Mouse (Mus musculus) layer of hippocampus, postnatal 14 days (tissue): ENCODE data around the gene Nup62. TPM values are rescaled to one million over a fixed set of nuclear protein-coding genes. Genes with fewer than 3 reads are reported as not detected.

Experiments
- DNase-seq, 2 experiments: peaks; one replicate each; pipeline ENCODE4 v3.0.0; 2021 to 2022; ENCODE audit warnings: low spot score in 2 of 2, mixed read lengths in 1 of 2
- total RNA-seq, 2 experiments: library from RNA; stranded (reverse); gene quantifications; 2 replicates each; pipeline ENCODE4 v1.2.3; 2021

Gene Nup62
- total RNA-seq, 2 experiments from 2014 or later: 29.6 to 36.7 TPM

DNA sequence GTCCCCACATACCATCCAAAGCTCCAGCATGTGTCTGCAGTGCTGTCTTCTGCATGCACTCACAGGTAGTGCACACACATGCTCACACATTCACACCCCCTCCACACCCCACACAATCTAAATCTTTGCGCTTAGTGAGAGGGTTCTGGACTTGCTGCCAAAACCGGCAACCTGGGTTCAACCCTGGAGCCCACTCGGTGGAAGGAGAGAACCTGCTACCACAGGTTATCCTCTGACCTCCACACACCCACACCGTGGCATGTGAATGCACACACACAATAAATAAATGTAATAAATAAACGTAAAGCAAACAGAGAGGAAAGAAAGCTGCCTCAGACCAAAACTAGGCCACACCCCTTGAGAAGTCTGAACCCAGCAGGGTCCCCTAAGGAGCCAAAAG, 31.9 kb downstream of the Nup62 start:
- no peak for DNase-seq

DNA sequence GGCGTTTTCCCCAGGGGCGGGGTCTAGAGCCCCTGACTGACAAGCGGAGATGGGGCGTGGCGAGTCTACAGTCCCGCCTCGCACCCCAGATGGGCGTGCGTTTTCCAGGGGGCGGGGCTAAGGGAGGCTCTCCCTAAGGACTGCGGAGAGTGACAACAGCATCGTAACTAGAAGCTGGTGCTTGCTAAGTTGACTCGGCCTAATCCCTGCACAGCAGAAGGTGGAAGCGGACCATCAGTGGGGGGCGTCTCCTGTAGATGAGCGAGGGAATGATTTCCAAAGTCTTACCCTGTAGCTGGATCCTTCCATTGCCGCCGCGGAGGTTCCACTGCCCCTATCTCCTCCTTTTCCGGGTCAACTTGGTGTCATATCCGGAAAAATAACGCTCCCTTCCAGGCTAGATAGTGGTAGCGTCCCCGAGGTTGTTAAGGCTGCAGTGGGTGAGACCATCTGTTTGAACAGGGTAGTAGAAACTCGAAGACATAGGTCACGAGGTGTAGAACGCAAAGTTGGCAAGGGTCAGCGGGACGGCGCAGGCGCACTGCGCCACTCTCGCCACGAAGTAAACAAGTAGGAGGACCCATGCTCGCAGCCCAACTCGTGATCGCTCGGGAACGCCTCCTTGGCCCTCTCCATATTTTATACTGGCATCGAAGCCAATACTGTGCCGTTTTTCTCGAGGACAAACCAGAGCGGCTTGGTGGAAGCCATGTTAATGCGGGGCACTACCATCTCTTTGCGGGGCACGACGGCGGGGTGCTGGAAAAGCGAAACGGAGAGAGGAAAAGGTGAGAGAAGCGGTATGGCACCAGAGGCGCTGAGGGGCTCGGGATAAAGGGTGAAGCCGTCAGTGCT, 32.9 kb downstream of the Nup62 start, which contains the start of the genes Akt1s1 and Tbc1d17:
TSS of gene Akt1s1 (plus strand) at position 431 of the 855 bp plus-strand sequence.
TSS of gene Tbc1d17 (minus strand) at position 519 of the 855 bp plus-strand sequence.
- DNase-seq: peak; percentile 99 to 100

DNA sequence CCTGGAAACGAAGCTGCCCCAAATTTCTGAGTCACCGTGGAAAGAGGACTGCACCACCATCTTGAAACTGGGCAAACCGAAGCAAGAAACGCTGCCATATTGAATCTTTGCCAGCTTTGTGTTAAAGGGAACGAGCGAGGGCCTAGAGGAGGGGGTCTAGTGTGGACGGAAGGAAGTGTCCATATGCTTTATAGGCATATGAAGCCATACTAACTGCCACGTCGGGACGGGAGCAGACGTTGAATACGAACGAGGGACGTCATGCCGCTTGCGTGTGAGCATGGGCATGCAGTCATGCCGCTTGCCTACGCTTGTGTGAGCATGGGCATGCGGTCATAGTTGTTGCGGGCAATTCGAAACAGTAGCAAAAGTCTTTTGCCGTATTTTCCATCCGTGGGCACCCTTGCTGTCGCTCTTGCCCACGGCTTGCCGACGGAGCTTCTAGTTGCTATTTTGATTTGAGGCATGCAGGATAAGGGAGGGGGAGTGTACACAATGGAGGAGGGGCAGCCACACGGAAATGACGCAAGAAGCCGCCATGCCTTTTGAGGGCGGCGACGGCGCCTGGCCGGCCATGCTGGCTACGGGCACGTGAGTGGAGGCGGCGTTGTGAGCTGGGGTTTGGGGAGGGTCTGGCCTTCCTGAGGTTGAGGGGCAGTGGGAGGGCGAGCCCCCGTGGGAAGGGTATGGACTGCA, 33.7 kb downstream of the Nup62 start:
- DNase-seq: peak; percentile 90 to 95

DNA sequence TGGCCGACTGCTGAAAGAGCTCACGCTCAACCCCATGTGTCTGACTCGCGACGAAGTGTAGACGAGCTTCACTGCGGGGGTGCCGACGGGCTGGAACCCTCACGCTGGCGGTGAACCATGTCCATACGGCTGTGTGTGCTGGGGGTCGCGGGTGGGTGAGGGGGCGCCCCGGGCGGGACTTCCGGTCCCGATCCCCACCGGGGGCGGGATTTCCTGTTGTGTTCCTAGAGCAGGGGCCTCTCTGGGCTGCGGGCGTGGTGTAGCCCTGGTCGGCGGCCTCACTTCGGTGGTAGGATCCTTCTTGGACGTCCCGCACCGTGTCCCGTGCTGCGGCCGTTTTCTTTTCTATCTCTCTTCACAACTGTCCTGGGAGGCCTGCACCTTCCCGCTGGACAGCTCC, 34.3 kb downstream of the Nup62 start:
- DNase-seq: peak; percentile 77 to 80

DNA sequence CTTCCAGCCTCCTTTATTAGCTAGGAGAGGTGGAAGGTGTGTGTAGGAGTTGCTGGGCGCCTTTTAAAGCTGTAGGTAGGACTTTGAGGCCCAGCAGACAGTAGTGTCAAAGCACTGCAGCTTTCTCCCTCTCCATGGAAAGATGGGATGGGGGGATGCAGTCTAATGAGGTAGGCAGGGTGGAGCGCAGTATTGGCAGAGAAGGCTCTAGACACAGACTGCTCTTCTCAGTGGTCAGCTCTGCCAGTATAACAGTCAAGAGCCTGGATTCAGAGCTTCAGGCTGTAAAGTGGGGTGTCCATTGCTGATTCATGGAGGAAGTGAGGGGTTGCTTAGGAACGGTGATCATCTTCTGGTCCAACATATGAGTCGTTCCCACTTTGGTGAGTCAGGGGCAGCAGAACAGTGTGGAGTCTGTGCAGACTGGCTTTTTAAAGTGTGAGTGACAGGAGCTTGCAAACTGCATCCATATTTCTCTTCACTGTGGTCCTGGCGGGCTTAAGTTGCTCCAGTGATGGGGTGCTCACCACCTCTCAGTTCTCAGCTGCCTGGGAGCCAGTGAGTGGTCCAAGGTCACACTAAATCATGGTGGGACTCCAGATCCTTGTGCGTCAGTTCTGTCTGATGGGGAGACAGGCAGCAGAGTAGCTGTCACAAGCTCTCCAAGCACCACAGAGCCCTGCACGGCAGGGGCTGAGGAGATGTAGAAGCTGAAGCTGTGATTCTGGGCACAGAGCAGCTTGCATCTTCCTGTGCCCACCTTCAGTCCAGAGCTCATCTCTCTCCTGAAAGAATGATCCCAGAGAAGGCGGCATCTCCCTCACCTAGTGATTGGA, 35.1 kb downstream of the Nup62 start:
- DNase-seq: no peak

DNA sequence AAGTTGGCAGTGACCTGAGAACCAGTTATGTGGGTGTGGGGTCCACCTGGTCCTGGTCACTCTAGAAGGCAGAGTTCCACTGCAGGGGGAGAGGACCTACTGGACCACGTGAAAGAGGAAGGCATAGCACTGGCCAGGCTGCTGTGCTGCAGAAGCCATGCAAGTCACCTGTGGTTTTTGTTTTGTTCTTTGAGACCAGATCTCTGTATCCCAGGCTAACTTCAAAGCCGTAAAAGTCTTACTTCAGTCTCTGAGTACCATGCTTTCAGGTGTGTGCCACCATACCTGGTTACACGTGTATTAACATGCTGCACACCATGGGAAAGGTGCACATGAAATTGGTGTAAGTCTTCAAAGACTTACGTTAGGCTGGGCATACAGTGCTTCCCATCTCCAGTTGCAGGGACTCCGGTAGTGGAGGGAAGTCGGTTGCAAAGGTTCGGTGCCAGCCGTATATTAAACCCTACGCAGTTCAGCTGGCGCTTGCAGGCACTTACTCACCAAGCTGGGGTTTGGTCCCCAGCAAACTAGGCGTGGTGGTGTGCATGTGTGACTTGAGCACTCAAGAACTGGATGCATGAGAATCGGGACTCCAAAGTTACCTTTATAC, 35.8 kb downstream of the Nup62 start:
- no peak for DNase-seq

DNA sequence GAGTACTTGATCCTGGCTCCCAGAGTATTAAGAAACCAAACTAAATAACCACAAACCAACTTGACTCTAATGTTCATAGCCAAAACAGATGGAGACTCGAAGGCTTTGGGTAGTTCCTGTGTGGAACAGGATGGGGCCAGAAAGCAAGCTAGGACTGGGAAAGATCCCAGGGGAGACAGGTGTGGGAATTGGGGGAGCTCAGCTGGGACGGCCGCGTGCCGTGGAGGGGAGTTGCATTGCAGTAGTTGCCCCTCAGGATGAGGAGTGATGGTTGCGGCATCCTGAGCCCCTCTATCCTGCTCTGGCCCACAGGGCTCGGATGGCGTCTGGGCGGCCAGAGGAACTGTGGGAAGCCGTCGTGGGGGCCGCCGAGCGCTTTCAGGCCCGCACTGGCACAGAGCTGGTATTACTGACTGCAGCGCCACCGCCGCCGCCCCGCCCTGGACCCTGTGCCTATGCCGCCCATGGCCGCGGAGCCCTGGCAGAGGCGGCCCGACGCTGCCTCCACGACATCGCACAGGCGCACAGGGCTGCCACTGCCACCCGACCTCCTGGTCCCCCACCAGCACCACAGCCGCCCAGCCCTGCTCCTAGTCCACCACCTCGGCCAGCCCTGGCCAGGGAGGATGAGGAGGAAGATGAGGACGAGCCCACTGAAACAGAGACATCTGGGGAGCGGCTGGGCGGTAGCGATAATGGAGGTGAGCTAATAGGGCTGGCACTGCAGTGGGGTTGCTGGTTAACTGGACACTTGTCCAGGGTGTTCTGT, 36.6 kb downstream of the Nup62 start:
- no peak for DNase-seq

DNA sequence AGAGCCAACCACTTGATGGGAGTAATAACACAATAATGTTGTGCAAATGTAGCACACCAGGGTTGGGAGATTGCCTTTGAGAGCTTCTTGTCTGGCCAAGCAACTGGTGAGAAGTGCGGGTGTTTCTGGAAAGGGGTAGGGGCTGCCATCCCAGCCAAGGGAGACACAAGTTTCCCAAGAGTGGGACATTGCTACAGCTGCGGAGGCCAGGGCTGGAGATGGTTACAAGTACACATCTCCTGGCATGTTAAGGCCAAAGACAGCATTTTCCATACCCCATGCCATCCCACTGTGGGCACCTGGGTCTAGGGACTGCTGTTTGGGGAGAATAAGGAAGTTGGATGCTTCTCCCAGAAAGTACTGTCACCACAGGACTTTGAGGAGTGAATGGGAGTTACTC, 37.2 kb downstream of the Nup62 start:
- no peak for DNase-seq

DNA sequence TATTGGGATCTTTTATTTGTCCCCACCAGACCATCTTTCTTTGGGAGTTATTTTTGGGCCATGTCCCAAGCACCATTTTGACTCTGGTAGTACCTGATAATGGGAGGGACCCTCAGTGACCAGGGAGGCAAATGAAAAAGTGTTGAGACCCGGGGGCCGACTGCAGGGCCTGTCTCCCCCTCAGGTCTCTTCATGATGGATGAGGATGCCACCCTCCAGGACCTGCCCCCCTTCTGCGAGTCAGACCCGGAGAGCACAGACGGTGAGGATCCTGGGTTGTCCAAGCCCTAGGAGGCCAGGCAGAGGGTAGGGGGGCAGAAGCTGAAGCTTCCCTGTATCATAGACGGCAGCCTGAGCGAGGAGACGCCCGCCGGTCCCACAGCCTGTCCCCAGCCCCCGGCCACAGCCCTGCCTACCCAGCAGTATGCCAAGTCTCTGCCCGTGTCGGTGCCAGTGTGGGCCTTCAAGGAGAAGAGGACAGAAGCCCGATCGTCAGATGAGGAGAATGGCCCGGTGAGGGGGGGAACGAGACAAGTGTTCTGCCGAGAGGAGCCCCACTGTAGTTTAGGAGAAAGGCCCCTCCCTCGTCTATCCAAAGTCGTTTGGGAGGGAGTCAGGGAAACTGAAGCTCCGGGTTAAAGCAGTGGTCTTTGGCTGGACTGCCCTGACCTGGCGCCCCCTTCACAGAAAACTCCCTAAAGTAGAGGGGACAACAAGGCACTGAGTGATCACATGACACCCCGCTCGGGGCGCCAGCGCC, 37.9 kb downstream of the Nup62 start:
- DNase-seq: no peak

DNA sequence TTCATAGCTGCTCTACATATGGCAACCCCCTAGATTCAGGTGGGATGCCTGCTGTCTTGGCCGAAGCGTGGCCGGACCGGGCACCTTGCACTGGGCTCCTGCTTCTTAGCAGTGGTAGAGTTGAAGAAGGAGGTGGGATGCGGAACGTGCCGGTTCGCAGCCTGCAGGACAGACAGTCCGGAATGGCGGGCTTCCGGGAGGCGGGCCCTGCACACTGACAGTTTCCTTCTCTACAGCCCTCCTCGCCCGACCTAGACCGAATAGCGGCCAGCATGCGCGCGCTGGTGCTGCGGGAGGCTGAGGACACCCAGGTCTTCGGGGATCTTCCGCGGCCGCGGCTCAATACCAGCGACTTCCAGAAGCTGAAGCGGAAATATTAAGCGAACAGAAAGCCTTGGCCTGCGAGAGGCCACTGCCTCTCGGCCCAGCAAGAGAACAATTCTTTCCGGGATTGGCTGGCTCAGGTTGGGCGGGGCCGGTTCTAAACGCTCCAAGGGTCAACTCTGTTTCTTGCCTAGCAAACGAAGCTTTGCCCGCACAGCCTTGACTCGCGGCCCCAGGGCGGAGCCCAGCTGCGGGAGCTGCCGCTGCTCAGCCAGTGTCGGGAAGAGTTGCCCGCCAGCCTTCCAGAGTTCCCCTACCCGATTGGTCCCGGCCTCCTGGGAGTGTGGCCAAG, 38.6 kb downstream of the Nup62 start:
- peak; percentile 76 to 78 for DNase-seq

DNA sequence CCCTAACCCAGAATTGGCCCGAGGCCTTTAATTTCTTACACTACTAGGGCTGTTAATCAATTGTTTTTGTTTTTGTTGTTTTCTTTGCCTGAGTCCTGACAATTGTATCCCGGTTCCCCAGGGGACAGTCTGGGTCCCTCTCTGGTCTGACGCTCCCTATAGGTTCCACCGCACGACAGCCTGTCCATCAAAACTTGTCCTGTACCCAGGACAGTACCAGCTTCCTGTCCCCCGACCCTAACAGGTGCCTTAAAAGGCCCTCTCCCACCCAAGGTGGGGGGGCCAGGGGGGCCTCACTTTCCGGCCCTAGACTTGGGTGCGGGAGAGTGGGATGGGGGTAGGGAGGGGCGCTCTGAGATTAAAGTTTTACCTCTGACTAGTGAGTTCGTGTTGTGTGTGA, 39.1 kb downstream of the Nup62 start:
- no peak for DNase-seq

DNA sequence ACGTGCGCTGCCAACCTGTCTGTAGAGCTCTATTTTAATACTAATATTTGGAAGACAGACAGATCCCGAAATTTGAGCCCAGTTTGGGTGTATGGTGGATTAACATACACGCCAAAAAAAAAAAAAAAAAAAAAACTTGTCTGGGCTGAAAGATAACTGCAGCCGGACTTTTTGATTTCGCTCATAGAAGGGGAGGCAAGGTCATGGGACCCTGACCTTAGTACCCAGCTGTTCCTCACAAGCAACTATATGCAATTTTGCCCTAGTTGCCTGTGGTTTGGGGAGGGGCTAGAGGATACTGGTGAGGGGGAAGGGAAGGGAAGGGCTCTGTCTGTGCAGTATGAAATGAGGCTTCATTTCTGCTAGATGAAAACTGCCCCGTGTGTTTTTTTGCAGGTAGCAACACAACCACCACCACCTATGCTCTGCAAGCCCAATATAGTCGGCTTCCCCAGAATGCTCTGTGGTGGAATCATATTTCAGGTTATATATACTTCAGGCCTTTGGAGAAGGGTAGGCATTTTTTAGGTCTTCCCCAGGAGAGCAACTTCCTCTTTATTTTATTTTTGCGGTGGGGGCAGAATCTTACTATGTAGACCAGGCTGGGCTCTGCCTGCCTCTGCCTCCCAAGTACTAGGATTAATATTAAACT, 40.5 kb downstream of the Nup62 start:
- no peak for DNase-seq

DNA sequence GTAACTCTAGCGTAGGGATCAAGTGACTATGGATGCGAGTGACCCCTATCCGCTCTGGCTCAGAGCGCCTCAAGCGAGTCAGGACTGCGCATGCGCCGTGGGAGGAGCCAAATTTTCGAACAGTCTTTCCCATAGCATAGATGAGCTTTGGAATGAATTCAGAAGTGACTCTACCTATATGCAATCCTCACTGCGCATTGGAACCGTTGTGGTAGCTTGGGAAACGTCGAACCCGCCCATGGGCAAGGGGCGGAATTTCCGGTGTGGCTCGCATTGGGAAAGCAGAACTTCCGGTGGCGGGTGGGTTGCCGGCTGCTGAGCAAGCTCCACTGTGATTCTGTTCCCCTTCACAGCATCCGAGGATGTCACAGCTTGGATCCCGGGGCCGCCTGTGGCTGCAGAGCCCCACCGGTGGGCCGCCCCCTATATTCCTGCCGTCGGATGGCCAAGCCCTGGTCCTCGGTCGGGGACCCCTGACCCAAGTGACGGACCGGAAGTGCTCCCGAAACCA, 41.2 kb downstream of the Nup62 start, which contains the start of gene Pnkp:
TSS of gene Pnkp (plus strand) at position 98 of the 511 bp plus-strand sequence.
- peak; percentile 91 to 94 for DNase-seq

DNA sequence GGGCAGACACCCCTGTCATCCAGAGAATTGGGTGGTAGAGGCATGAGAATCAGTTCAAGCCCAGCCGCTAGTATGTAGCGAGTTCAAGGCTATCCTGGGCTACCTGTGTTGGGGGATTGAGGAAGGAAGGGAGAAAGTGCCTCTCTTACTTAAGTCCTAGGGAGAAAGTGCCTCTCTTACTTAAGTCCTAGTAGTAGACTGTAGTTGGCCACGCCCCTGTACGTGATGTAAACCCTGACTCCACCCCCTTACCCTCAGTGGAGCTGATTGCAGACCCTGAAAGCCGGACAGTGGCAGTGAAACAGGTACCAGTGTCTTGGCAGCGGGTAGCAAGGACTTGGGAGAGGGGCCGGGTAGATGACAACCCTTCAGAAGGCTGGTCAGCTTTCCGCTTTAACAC, 42.0 kb downstream of the Nup62 start:
- no peak for DNase-seq

DNA sequence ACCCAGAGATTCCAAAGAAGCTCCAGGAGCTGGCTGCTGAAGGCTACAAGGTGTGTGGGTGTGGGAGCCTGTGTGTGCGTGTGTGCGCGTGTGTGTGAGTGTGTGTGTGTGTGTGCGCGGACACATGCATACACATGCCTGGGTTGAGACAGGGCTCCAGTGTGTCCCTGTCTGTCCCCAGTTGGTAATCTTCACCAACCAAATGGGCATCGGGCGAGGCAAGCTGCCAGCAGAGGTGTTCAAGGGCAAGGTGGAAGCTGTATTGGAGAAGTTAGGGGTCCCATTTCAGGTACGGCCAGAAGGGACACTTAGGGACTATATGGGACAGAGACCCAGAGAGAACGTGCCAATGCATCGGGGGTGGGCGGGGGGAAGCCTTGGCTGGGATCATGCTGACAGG, 44.0 kb downstream of the Nup62 start:
- no peak for DNase-seq

DNA sequence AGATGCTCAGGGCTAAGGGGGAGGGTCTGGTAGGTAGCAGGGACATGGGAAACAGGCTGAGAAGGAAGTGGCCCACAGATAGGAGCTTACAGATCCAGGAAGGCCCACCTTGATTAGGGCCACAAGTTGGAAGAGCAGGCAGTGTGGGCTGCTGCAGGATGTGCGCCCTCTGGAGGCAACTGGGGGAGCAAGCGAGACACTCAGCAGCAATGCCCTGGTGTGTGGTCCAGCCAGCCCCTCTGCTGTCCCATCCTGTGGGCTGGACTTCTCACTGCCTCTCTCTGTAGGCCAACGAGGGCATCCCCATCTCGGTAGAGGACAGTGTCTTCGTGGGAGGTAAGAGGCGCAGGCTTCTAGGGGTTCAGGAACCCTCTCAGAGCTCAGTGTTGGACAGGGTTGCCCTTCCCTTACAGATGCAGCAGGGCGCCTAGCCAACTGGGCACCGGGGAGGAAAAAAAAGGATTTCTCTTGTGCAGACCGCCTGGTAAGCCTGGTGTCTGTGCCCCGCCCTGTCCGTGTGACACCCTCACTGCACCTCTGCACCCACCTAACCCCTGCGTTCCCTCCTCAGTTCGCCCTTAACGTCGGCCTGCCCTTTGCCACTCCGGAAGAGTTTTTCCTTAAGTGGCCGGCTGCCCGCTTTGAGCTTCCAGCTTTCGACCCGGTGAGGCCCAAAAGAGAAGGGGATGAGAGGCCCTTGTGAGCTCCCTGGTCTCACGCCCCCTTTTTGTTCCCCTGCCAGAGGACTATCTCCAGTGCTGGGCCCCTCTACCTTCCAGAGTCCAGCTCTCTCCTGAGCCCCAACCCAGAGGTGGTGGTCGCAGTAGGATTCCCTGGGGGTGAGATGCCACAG, 44.9 kb downstream of the Nup62 start:
- DNase-seq: peak; percentile 66 to 67

DNA sequence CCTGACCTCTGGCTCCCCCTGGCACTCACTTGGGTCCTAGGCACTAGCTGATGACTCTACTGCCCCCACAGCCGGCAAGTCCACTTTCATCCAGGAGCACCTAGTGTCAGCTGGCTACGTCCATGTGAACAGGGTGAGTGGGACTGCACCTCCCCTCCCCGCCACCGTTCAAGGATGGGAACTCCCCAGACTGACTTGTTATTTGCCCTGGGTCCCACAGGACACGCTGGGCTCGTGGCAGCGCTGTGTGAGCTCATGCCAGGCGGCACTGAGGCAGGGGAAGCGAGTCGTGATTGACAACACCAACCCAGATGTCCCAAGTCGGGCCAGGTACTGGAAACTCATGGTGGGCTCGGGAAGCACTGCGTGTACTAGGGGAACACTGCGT, 45.5 kb downstream of the Nup62 start:
- no peak for DNase-seq
